Comparison of ENCODE assay signal across 23 mouse cellular contexts in genomic region chr5:73701946-73702710, GRCm38 (mm10). TPM values are rescaled to one million over a fixed set of nuclear protein-coding genes. Genes with fewer than 3 reads are reported as not detected.
DNase-seq lines count a peak whose midpoint lies in the region; ATAC-seq and TF ChIP-seq lines count a peak whose summit lies in the region.
"Had no signal": no experiment of that assay in that cellular context is flagged by ENCODE, and none has a peak within 500 bp of the region (broad histone marks: within the 10 kb centered on the region; RNA-seq: fewer than 3 reads in every experiment).

No protein-coding gene starts in this region.

- H3K4me1 ChIP-seq in heart, embryonic 13.5 days: peaks cover 16% of the 10 kb centered on the region
- H3K4me1 ChIP-seq in heart, embryonic 12.5 days (replicated peaks): peaks cover 14% of the 10 kb centered on the region
- H3K4me1 ChIP-seq in kidney, postnatal 0 days (replicated peaks; ENCODE audit: insufficient read depth, low read length): 0 out of 2 replicates have a peak, but pooled peaks cover 5% of the 10 kb centered on the region
- peaks cover 38% of the 10 kb centered on the region for H3K4me1 ChIP-seq in limb, embryonic 14.5 days (ENCODE audit: control insufficient read depth, insufficient read depth, low read length)
- no peaks in the 10 kb centered on the region for H3K4me1 ChIP-seq in forebrain, embryonic 14.5 days (ENCODE audit: control insufficient read depth, insufficient read depth, low read length)

- H3K27me3 ChIP-seq in heart, embryonic 13.5 days (replicated peaks): peaks cover 16% of the 10 kb centered on the region; the same call in 1 of the 2 replicates
- peaks cover 6% of the 10 kb centered on the region; the same call in 1 of the 2 replicates for H3K27me3 ChIP-seq in heart, embryonic 12.5 days (replicated peaks)
- no peaks in the 10 kb centered on the region for H3K27me3 ChIP-seq in kidney, postnatal 0 days (ENCODE audit: insufficient read depth, low read length)
- no peaks in the 10 kb centered on the region for H3K27me3 ChIP-seq in limb, embryonic 14.5 days (ENCODE audit: control insufficient read depth, insufficient read depth, low read length)
- H3K27me3 ChIP-seq in forebrain, embryonic 14.5 days (replicated peaks; ENCODE audit: control insufficient read depth, insufficient read depth, low read length): no peaks in the 10 kb centered on the region
- H3K27me3 ChIP-seq: embryonic facial prominence, embryonic 12.5 days; stomach, embryonic 15.5 days had no signal

- no peak overlapping the region for H3K4me2 ChIP-seq in heart, embryonic 13.5 days
- no peak overlapping the region for H3K4me2 ChIP-seq in heart, embryonic 12.5 days
- no peak overlapping the region for H3K4me2 ChIP-seq in kidney, postnatal 0 days (ENCODE audit: low read length)
- 0 out of 2 replicates have a peak overlapping the region, but pooled peaks have one; percentile 13 for H3K4me2 ChIP-seq in limb, embryonic 14.5 days (replicated peaks; ENCODE audit: low read depth, low read length, severe bottlenecking)
- H3K4me2 ChIP-seq in forebrain, embryonic 14.5 days (ENCODE audit: low read length): no peak overlapping the region
- H3K4me2 ChIP-seq: embryonic facial prominence, embryonic 12.5 days; hindbrain, embryonic 14.5 days; stomach, embryonic 15.5 days had no signal

- 64% methylated on average over 12 of the region's 12 CpGs for WGBS in heart, embryonic 13.5 days
- WGBS in heart, embryonic 12.5 days: 71% methylated on average over 12 of the region's 12 CpGs
- 33% methylated on average over 12 of the region's 12 CpGs for WGBS in kidney, postnatal 0 days
- WGBS in limb, embryonic 14.5 days: 57% methylated on average over 12 of the region's 12 CpGs
- 87% methylated on average over 12 of the region's 12 CpGs for WGBS in forebrain, embryonic 14.5 days

- peak; percentile 62 for DNase-seq in kidney, postnatal 0 days (ENCODE audit: low spot score)
- DNase-seq in kidney, postnatal 14 days: no peak
- peak; percentile 80 for DNase-seq in fat pad, adult 2 months (ENCODE audit: extremely low read depth, low read depth, low spot score)
- DNase-seq in limb, embryonic 14.5 days (ENCODE audit: low spot score): peak; percentile 64
- DNase-seq in left cerebral cortex, postnatal 14 days (ENCODE audit: low spot score in 2 of 2): no peak
- DNase-seq in forebrain, embryonic 14.5 days (ENCODE audit: low spot score): no peak
- DNase-seq: adrenal gland, postnatal 25 days; cerebellum, adult 2 months; layer of hippocampus, postnatal 36 days; spleen, adult 18-20 months; thymus, postnatal 25 days had no signal

- H3K27ac ChIP-seq in heart, embryonic 13.5 days (replicated peaks): peak overlapping the region; percentile 59
- no peak overlapping the region; the same call in 1 of the 2 replicates for H3K27ac ChIP-seq in heart, embryonic 12.5 days (ENCODE audit: poor library complexity, severe bottlenecking)
- H3K27ac ChIP-seq in kidney, postnatal 0 days: no peak overlapping the region; the same call in 1 of the 2 replicates
- peak overlapping the region; percentile 88 for H3K27ac ChIP-seq in limb, embryonic 14.5 days (replicated peaks; ENCODE audit: low read depth, low read length)
- H3K27ac ChIP-seq in forebrain, embryonic 14.5 days (ENCODE audit: low read depth, low read length): no peak overlapping the region
- H3K27ac ChIP-seq: hindbrain, embryonic 14.5 days; liver, embryonic 14.5 days; stomach, embryonic 15.5 days had no signal

- H3K9ac ChIP-seq in heart, embryonic 13.5 days: no peak overlapping the region
- H3K9ac ChIP-seq in heart, embryonic 12.5 days: no peak overlapping the region
- no peak overlapping the region for H3K9ac ChIP-seq in kidney, postnatal 0 days (ENCODE audit: low read depth, low read length)
- no peak overlapping the region for H3K9ac ChIP-seq in limb, embryonic 14.5 days (ENCODE audit: low read depth, low read length, severe bottlenecking)
- no peak overlapping the region for H3K9ac ChIP-seq in forebrain, embryonic 14.5 days (ENCODE audit: low read length)
- H3K9ac ChIP-seq: embryonic facial prominence, embryonic 12.5 days; hindbrain, embryonic 14.5 days; liver, embryonic 14.5 days; stomach, embryonic 15.5 days had no signal

- ATAC-seq in heart, embryonic 13.5 days (ENCODE audit: extremely low read depth, insufficient number of reproducible peaks, low FRiP score, low TSS enrichment): no peak
- ATAC-seq in heart, embryonic 12.5 days (ENCODE audit: insufficient number of reproducible peaks, low FRiP score): no peak
- ATAC-seq in kidney, postnatal 0 days (replicated peaks; ENCODE audit: low FRiP score, low read depth): no peak
- ATAC-seq in limb, embryonic 14.5 days (ENCODE audit: low FRiP score, low read depth): peak; percentile 62; the same call in 1 of the 2 replicates
- no peak for ATAC-seq in forebrain, embryonic 14.5 days
- ATAC-seq: forebrain, embryonic 16.5 days; intestine, embryonic 16.5 days; Patski had no signal

- H3K9me3 ChIP-seq in heart, embryonic 13.5 days: no peaks in the 10 kb centered on the region
- H3K9me3 ChIP-seq in heart, embryonic 12.5 days (replicated peaks): 0 out of 2 replicates have a peak, but pooled peaks cover 3% of the 10 kb centered on the region
- no peaks in the 10 kb centered on the region for H3K9me3 ChIP-seq in kidney, postnatal 0 days (replicated peaks; ENCODE audit: low read length)
- no peaks in the 10 kb centered on the region for H3K9me3 ChIP-seq in limb, embryonic 14.5 days (ENCODE audit: control insufficient read depth, low read length)
- no peaks in the 10 kb centered on the region for H3K9me3 ChIP-seq in forebrain, embryonic 14.5 days (replicated peaks; ENCODE audit: control insufficient read depth, low read length)
- H3K9me3 ChIP-seq: embryonic facial prominence, embryonic 12.5 days; stomach, embryonic 15.5 days had no signal

- no peak overlapping the region for H3K4me3 ChIP-seq in heart, embryonic 13.5 days
- H3K4me3 ChIP-seq in heart, embryonic 12.5 days: no peak overlapping the region
- no peak overlapping the region for H3K4me3 ChIP-seq in kidney, postnatal 0 days (replicated peaks; ENCODE audit: low read depth, low read length)
- H3K4me3 ChIP-seq in limb, embryonic 14.5 days (replicated peaks; ENCODE audit: low read length): no peak overlapping the region
- H3K4me3 ChIP-seq in forebrain, embryonic 14.5 days (ENCODE audit: low read depth, low read length): no peak overlapping the region
- H3K4me3 ChIP-seq: embryonic facial prominence, embryonic 12.5 days; stomach, embryonic 15.5 days had no signal

- no peak for TF ChIP-seq CTCF in kidney, postnatal 0 days (IDR thresholded peaks at IDR 0.05; ENCODE audit: low read depth)

- no peak for TF ChIP-seq POLR2A in limb, embryonic 14.5 days (IDR thresholded peaks at IDR 0.05; ENCODE audit: borderline replicate concordance, extremely low read depth, insufficient read depth, insufficient read length)

- intact Hi-C loops in left cerebral cortex, postnatal 14 days (cut with DNase I): no loop called here

- no peaks in the 10 kb centered on the region for H3K36me3 ChIP-seq in heart, embryonic 13.5 days
- no peaks in the 10 kb centered on the region for H3K36me3 ChIP-seq in heart, embryonic 12.5 days
- no peaks in the 10 kb centered on the region for H3K36me3 ChIP-seq in kidney, postnatal 0 days (ENCODE audit: insufficient read depth, low read length)
- H3K36me3 ChIP-seq in limb, embryonic 14.5 days (ENCODE audit: control insufficient read depth, insufficient read depth, low read length): no peaks in the 10 kb centered on the region
- H3K36me3 ChIP-seq in forebrain, embryonic 14.5 days (ENCODE audit: control insufficient read depth, insufficient read depth, low read length): no peaks in the 10 kb centered on the region
- H3K36me3 ChIP-seq: embryonic facial prominence, embryonic 12.5 days; stomach, embryonic 15.5 days had no signal

RNA-seq across cellular contexts. Expression of gene Spata18, which starts 50.9 kb away (rescaled TPM):
- polyA plus RNA-seq in heart, embryonic 13.5 days (2015; fragmentation: Nextera tagmentation; extraction: Ambion mirVana): 0.16 and 0.17 TPM in 2 replicates
- 0.13 and 0.17 TPM in 2 replicates for polyA plus RNA-seq in heart, embryonic 12.5 days (2016; fragmentation: Nextera tagmentation; extraction: Ambion mirVana)
- 0.22 and 0.24 TPM in 2 replicates for polyA plus RNA-seq in kidney, postnatal 0 days (2015; fragmentation: Nextera tagmentation; extraction: Ambion mirVana)
- polyA plus RNA-seq in limb, embryonic 14.5 days (2012; rRNA removed): 2.0 and 2.5 TPM in 2 replicates
- 1.4 and 1.8 TPM in 2 replicates for polyA plus RNA-seq in limb, embryonic 14.5 days (2014; fragmentation: Nextera tagmentation; extraction: Ambion mirVana)
- total RNA-seq in left cerebral cortex, postnatal 14 days (2021): under 1 TPM; 0.26 to 0.27 TPM
- 0.36 and 0.83 TPM in 2 replicates for polyA plus RNA-seq in forebrain, embryonic 14.5 days (2014; fragmentation: Nextera tagmentation; extraction: Ambion mirVana)
- total RNA-seq: adrenal gland, postnatal 25 days; common myeloid progenitor, adult 5-6 weeks; megakaryocyte-erythroid progenitor cell, adult 5-6 weeks had no signal
- polyA plus RNA-seq: C2C12; liver, embryonic 14.5 days; Patski had no signal

RNA-seq across cellular contexts. Expression of gene Sgcb, which starts 54.5 kb away (rescaled TPM):
- polyA plus RNA-seq in heart, embryonic 13.5 days (2015; fragmentation: Nextera tagmentation; extraction: Ambion mirVana): 27.3 and 28.5 TPM in 2 replicates
- polyA plus RNA-seq in heart, embryonic 12.5 days (2016; fragmentation: Nextera tagmentation; extraction: Ambion mirVana): 26.0 and 26.8 TPM in 2 replicates
- 14.3 and 16.5 TPM in 2 replicates for polyA plus RNA-seq in kidney, postnatal 0 days (2015; fragmentation: Nextera tagmentation; extraction: Ambion mirVana)
- 33.4 and 38.6 TPM in 2 replicates for polyA plus RNA-seq in limb, embryonic 14.5 days (2012; rRNA removed)
- polyA plus RNA-seq in limb, embryonic 14.5 days (2014; fragmentation: Nextera tagmentation; extraction: Ambion mirVana): 48.0 and 49.7 TPM in 2 replicates
- total RNA-seq in left cerebral cortex, postnatal 14 days (2021): 10 to 100 TPM; 58.1 to 61.4 TPM
- polyA plus RNA-seq in forebrain, embryonic 14.5 days (2014; fragmentation: Nextera tagmentation; extraction: Ambion mirVana): 20.9 and 25.6 TPM in 2 replicates

Comparison
In these comparisons a context has a peak if more than half of its experiments do, and no peak if none do; other contexts are left out.
1. H3K27ac ChIP-seq: peak in heart, embryonic 13.5 days (single experiment) and limb, embryonic 14.5 days (single experiment); none in heart, embryonic 12.5 days (single experiment), kidney, postnatal 0 days (single experiment) and forebrain, embryonic 14.5 days (single experiment).
2. DNase-seq: peak in kidney, postnatal 0 days (single experiment), fat pad, adult 2 months (single experiment) and limb, embryonic 14.5 days (single experiment); none in kidney, postnatal 14 days (single experiment), left cerebral cortex, postnatal 14 days (0 of 2) and forebrain, embryonic 14.5 days (single experiment).